Mouse (Mus musculus) WW6 (cell line): ENCODE data around the gene Ctxn1.

Experiments
- DNase-seq: peaks from one replicate; pipeline ENCODE4 v3.0.0-alpha.2; 2013; ENCODE audit warnings: low read depth, low spot score

Gene Ctxn1

DNA sequence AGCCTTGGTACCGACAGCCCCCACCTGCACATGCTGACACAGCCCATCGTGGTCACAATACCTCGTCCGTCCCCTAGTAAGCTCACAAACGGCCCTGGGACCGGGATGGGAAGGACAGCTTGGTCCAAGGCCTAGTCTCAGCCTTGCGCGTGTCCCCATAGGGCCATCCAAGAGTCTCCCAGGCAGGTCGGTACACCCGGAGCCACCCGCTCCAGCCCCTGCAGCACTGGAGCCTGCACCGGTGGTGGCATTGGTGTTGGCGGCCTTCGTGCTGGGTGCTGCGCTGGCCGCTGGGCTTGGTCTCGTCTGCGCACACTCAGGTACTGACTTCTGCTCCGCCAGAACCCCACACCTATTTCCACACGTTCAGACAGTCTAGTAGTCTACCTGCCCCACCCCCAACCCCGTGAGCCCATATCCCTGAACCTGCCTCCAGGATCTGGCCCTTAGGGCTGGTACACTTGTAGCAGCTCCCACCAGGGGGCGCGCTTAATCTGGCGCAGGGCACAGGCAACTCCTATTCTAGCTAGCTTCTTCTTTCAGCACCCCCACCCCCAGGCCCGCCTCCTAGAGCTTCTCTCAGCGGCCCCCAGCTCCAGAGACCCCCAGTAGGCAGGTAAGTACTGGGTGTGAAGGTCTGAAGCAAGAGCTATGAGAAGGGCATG, 8.6 kb downstream of the Ctxn1 start:
- peak; percentile 89 for DNase-seq

DNA sequence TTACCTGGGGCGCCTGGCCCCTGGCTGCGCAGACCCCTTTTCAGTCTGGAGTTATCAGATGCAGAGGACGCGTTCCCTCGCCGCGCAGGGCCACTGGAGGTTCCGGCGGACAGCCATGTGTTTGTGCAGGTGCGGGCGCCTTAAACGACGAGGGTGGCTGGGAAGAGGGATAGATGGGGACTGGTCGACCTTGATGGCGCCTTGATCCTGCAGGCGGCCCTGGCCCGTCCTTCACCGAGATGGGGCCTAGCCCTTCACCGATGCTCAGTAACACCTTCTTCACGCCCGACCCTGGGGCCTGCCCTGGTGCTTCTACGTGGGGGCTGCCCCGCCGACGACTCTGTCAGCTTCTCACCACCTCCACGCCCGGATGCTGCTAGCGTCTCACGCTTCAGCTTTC, 9.9 kb downstream of the Ctxn1 start:
- DNase-seq = no peak

- no peak for DNase-seq
Measured at GRCm38 (mm10) chr8:4247951-4248540, 11.0 kb downstream of the Ctxn1 start, which contains the start of gene Tgfbr3l. TSS of gene Tgfbr3l (plus strand) at chr8:4248214.

- DNase-seq = no peak
Measured at GRCm38 (mm10) chr8:4247241-4247640, 11.8 kb downstream of the Ctxn1 start.

GRCm38 (mm10) chr8:4245737-4246136, 13.3 kb downstream of the Ctxn1 start:
- DNase-seq = no peak

DNA sequence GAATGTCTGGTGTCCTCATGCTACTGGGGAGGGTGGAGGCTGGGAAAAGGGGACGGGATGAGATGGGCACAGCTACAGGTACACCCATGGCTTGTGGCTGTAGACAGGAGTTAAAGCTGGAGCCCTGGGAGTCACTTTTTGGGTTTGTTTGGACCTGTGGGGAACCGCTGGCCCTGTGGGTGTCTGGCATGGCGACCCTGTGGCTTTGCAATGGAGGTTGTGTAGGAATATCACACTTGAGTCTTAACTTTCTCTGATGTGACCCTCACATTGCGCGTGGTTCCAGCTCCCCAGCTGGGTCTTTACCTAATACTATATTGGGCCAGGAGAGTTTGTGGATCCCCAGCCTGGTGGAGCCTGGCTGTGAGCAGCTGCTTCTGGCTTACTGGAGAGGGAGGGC, 14.0 kb downstream of the Ctxn1 start:
- no peak for DNase-seq

DNA sequence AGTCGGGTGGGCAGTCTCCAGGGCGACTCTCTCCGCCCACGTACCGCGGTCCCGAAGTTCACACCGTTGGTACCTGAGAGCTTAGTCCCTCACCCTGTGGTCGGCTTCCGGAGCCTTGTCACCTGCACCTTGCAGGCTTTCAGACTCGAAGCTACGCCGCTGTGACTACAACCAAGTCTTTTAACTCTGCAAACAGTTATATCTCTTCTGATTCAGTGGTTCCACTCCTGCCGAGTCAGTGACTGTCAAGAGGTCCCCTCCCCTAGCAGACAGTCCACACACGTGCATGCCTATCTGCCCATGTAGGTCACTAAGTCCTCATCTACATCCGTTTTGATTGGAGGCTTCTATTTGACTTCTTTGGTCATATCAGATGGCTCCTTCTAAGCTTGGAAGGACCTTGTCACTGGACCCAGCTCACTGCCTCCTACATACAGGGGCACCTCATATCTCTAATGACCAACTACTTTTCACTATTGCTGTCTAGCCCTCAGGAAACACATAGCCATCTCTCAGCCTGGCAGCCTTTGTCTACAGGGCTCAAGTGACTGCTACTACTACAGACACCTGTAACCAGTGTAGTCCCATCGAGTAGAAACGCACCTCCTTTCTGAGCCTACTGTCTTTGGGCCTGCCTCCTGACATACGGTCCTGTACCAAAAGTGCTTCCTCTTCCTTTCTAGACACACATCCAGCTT, 19.7 kb downstream of the Ctxn1 start:
- DNase-seq = no peak

DNA sequence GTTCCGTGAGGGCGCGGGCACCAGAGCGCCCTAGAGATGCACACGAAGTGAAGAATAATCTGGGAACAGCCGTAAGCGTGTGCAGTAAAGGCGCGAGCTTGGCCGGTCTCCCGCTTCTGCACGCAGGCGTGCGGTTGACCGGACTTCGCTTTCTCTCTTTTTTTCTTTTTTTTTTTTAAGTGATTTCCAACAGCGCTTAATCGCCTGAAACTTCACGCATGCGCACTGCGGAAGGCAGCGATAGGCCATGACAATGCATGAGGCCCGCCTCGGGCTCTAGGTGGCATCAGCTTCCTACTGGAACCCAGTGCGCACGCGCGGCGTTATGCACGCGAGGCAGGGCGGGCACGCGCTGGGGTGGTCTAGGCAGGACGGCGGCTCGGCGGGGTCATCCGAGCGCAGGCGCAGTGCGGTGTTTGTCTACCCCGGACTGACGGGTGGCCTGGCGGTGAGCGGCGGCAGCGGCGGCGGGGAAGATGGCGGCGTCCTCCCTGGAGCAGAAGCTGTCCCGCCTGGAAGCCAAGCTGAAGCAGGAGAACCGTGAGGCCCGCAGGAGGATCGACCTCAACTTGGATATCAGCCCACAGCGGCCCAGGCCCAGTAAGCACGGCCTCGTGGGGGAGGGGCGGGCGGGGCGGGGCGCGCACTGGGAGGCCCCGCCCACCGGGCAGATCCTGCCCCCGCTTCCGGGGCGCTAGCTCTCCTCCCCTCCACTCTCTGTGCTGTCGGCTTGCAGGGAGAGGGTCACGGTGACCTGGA, 20.5 kb downstream of the Ctxn1 start, which contains the start of the genes Map2k7 and Gm49320:
Map2k7 (plus strand) TSS at position 307 of the 759 bp plus-strand sequence.
Gm49320 (plus strand) TSS at position 432 of the 759 bp plus-strand sequence.
- DNase-seq = peak; percentile 100

DNA sequence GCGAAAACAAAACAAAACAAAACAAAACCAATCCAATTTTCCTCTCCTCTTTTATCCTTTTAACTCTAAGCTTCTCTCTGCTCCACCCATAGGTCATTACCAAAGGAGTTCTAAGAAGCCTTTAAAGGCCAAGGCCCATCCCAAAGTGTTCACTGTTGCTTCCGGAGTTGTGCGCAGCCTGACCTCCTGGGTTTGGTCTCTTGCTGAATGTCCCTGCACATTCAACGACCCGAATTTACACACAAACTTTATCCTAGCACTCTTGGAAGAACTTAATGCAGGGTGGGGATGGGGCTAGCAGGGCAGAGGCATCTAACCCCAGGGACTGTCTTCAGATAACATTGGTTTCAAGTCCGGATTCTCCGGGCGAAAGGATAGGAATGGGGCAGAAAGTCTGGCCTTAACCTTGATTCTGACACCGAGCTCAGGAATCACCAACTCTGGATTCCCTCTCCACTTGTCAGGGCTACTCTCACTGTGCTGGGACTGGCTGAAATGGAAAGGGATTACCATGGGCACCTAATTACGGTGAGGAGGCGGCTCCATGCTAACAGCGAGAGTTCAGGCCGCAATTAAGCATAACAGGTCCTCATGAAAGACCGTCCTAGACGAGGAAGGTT, 21.1 kb downstream of the Ctxn1 start:
- DNase-seq = no peak

- no peak for DNase-seq
Measured at GRCm38 (mm10) chr8:4230612-4231351, 28.3 kb downstream of the Ctxn1 start.

DNA sequence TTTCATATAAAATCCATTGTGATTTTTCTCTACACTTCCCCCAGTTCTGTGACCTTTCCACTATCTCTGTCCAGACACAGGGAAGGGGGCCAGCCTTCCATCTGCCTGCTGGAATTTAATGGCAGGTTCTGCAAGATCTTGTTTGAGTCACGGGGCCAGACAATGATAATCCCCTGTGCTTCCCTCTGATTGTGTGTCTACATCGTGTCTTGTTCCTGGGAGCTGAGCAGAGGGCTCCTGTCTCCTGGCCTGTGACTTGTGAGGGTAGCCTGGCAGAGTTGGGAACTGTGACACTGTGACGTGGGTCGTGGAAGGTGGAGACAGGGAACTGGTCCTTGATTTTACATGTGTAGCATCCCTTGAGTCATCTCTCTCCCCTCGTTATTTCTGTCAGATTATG, 29.3 kb downstream of the Ctxn1 start:
- no peak for DNase-seq

DNA sequence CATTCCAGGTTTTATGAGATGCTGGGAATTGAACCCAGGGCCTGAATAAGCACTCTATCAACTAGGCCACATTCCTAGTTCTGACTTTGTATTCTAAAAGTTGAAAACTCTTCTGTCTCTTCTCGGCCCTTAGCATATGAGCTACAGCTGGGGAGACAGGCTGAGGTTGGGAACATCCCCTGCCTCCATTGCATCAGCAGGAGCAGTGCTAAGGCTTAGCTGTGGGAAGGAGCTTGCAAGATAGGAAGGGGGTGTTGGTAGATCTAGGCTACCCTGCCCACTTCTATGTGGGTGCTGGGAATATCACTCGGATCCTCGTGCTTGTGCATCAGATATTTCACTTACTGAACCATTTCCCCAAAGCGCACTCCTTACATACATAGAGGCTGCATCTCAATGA, 31.2 kb downstream of the Ctxn1 start:
- DNase-seq = no peak

DNA sequence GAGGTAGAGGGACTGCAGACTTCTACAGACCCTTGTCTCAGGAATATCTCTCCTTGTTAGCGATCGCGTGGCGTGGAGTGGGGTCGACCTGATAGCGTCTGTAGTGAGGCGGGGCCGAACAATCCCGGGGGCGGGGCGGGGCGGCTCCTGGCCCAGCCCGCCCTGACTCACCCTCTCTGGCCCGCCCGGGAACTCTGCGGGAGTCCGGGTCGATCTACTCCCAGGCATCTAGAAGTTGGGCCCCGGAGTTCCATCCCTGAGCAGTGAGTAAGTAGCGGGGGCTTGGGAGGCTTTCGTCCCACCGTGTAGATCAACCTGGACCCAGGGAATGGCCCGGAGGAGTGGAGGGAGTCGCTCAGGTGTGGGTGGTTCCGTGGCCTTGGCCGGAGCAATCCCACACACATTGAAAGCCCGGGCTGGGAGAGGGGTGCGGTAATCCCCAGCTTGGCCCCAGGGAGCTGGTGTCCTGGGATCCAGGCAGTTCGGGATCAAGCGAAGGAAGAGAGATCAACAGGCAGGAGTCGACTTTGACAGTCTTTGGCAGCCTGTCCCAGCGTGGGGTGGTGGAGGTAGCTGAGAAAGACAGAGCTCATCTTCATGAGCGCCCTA, 32.2 kb downstream of the Ctxn1 start, which contains the start of gene Lrrc8e:
Lrrc8e (plus strand) TSS at position 89 of the 609 bp plus-strand sequence.
- DNase-seq = no peak

DNA sequence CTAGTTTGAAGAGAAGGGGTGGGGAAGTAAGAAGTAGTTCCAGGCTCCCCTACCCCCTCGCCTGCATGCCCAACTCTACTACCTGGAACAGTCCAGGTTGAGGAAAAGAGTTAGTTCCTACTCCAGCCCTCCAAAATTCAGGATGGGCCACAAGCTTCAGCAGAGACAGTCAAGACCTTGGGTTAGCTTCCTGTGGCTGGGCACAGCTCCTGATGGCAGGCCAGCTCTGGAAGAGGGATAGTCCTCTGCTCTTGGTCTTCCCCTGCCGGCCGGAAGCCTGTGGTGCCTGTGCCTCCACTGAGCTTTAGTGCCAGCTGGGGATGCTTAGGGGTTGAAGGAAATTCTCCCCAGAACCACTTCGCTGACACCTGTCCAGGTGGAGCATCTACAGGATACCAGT, 32.8 kb downstream of the Ctxn1 start:
- DNase-seq = no peak

- no peak for DNase-seq
Measured at GRCm38 (mm10) chr8:4222059-4222458, 37.0 kb downstream of the Ctxn1 start.

GRCm38 (mm10) chr8:4219617-4220016, 39.5 kb downstream of the Ctxn1 start:
- no peak for DNase-seq

DNA sequence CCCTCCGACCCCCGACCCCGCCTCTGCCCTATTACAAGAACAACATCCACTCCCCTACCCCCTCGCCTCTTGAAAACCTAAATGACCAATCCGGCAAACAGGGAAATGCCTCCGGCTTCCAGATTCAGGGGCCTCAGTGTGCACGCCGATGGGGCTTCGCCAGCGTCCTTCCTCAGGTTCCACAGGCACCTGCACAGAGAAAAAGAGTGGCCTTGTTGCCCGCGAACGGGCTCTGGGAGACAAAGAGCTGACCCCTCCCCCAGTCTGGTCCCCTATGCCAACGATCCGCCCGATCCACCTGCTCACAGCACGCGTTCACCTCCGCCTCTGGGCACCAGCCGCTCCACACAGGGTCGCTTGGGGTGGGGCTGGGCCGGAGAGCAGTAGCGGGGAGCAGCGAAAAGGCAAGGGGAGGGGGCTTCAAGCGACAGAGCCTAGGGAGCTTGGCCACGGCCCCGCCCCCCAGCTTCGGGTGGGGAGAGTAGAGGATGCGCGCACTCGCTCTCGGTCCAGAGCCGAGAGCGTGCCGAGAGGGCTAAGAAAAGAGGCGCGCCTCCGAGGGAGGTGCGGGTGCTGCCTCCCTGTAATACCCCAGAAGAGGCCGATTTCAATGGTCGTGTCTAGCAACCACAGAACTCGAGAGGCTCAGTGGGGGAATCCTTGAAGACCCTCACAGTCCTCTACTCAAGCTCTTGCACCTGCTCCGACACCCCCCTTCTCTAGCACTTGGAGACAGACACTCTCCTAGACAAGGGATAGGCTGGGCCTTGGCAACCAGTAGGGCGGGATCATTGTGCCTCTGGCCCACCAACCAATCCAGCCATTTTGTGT, 42.1 kb downstream of the Ctxn1 start, which contains the start of gene Prr36:
Prr36 (minus strand) TSS at position 669 of the 831 bp plus-strand sequence.
- DNase-seq = peak; percentile 75

DNA sequence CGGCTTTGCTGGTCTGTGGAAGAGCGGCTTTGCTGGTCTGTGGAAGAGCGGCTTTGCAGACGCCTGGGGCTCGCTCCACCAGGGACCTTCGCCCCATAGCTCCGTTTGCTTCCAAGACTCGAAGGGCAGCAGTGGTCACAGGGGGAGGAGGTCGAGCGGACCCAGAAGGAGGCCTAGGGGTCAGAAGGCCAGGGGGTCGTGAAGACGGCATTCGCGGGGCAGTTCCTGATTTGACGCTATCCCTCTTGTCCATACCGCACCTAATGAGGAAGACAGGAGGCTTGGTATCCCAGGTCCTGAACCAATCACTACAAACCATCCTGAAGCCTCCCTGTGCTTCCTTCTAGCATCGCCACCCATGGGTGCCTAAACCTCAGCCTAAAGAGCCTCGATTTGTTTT, 42.8 kb downstream of the Ctxn1 start:
- DNase-seq = no peak
